Mouse (Mus musculus) T-cell, adult 2 months (primary cell): Measurements from ENCODE around the gene Atp8a2.
"Not testable (repeated sequence)": the region's sequence is repeated elsewhere in the genome, so short reads cannot be mapped to it uniquely, and the experiment has no call there.

Experiments
- DNase-seq: peaks from one replicate; pipeline ENCODE4 v3.0.0; 2022; ENCODE audit warnings: low spot score

Atp8a2 gene

DNA sequence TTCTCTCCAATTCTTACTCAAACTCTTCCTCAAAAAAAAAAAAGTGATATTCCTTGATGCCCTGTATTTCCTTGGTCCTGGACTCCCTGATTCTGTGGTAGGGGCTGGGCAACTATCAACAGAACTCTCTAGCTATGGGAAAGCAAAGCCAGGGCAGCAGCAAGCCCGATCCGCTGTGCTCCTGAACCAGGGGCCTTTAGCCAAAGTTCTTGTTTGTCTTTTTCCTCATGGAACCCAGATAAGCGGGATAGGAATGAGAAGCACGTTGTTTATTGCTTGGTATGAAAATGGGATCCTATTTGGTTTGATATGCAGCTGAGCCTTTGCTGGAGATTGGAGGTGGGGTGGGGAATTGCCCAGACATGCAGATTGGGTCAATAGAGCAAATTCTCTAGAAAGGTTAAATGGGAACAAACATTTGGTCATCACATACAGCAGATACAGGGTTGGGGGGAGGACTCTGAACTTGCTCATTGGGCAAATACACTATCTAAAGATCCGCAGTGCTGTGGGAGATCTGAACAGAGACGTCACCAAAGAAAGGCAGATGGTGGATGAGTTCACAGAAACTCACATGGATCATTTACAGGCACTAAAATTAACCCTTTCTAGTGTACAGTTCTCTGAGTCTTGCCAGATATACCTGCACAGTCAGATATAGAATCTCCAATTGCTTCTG, 353.6 kb downstream of the Atp8a2 start:
- no peak for DNase-seq

DNA sequence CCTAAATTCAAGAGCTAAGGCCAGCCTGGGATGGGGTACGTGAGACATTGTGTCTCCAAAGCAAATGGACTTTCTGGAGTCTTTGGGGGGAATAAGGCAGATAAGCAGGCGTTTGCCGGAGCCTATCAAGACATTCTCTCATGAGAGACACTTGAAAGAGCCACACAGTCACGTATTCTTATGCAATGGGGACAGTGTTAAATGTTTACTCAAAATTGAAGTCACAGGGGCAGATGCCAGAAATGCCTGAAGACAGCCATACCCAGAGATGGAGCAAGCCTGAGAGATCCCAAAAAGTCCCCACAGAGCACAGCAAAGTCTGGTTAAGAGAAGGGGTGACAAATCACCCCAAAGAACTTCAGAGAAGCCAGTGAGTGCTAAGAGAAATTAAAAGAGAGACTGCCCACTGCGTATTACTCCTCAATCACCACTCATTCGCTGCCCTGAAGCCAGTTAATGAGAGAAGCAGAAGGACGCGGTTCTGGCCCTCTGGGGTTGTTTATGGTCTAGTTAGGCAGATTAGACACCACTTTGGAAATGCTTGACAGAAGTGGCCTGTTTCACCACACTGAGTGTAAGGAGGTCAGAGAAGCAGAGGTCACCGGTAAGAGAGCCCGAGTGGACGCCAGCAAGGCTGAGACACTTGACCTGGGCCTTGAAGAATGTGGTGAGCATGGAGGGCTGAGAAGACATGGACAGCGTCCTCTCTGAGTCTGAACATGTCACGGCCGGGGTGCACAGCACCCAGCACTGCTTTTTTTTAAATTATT, 356.8 kb downstream of the Atp8a2 start:
- no peak for DNase-seq

DNA sequence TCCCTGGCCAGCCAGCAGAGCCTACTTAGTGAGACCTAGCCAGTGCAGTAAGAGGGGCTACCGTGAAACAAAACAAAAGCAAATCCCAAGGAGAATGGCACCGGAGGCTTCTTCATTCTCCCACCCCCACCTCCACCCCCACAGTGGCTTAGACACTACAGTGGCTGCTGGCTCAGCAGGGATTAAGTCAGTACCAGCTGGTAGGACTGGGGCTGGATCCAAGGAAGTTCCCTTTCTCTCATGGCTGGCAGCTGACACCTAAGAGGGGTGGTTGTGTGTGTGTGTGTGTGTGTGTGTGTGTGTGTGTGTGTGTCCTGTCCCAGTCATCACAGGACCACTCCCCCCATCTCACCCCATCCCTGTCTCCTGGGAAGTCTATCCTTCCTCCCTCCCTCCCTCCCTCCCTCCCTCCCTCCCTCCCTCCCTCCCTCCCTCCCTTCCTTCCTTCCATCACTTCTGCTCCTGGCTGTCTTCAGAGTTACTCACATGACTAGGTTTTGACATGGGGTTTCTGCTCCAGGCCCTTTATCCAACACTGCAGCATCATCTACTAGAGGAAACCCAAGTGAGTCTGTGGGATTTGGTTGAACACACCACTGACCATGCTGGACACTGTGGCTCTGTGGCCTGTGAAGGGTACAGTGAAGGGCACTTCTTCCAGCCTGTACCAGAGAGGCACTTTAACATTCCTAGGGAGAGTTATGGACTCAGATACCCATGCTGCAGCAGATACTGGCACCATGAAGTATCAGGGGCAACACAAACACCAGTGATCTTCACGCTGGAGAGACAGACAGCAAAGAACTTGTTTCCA, 358.3 kb downstream of the Atp8a2 start:
- not testable (repeated sequence) for DNase-seq

GRCm38 (mm10) chr14:59837691-59838241, 359.2 kb downstream of the Atp8a2 start:
- DNase-seq = not testable (repeated sequence)

DNA sequence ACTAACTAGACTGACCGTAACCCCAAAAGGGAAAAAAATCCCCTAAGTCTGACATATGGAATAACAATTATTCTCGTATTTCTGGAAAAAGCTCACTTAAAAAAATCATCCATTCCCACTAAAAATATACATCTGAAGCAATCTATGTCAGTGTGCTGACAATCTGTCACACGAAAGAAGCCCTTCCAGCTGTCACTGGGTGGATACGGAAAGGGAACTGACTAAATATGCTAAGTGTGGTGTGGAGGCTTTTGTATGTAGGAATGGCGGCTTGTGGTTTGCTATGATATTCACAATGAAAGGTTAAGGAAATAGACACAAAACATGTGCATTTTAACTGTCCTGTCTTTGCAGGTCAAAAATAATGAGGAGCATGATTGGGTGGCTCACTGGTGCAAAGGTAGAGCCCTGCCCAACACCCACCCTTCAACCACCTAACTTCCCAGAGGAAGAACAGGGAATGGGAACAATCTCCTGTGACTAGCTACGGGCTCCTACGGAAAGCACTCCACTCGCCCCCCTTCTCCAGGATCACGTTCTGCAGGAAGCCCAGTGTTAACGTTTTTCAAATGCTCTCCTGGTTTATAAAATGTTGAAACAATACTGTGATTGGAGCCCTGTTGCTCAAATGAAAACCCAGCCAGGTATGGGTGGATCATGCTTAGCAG, 360.0 kb downstream of the Atp8a2 start:
- no peak for DNase-seq

GRCm38 (mm10) chr14:59829580-59829979, 367.4 kb downstream of the Atp8a2 start:
- no peak for DNase-seq

- DNase-seq = no peak
Measured at GRCm38 (mm10) chr14:59827409-59827808, 369.6 kb downstream of the Atp8a2 start.

DNA sequence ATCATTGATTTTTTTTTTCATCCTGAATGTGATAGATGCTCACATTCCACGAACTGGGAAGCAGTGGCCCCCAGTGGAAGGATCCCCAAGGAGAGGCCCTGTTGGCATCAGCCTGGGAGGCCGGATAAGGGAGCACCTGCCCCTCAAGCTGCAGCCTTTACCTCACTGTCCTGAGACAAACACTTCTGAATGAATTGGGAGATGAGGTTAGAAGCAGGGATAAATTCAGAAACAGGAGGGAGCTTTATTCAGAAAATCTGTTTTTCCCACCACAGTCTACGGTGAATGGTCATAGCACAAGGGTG, 376.9 kb downstream of the Atp8a2 start:
- DNase-seq = no peak

DNA sequence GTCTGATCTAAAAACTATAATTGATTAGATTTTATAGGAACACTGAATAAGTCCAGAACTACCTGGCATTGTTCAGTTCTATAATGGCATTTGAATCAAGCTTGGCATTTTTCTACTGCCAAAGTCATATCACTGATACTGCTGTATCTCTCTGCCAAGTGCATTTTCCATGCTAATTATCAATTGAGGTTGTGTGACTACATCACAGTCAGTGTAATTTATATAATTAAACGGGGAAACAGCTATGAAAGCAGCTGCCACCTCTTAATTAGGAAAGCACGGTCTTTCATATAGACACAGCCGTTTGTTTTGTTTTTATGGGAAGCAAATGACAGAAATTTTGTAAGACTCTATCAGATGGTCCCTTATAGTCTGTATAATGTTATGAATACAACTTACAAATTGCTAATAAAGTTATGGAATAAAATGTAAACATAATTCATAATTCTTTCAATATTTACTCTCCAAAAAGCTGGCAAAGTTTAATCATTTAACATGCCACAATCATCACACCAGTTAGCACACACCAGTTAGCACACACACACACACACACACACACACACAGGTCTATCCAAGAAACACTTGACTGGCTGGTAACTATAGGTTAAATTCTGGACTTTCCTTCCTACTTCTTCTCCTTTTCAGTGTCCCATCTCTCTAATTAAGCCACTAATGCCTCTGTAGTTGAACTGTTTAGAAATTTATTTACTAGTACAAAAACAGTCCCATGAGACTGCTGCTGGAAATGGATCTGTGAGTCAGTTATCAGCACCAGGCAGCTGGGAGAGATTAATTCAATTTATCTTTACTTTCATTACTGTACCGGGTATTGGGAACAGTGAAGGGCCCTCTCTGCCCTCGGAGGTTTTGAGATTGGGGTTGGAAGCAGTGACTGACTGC, 377.5 kb downstream of the Atp8a2 start:
- no peak for DNase-seq

DNA sequence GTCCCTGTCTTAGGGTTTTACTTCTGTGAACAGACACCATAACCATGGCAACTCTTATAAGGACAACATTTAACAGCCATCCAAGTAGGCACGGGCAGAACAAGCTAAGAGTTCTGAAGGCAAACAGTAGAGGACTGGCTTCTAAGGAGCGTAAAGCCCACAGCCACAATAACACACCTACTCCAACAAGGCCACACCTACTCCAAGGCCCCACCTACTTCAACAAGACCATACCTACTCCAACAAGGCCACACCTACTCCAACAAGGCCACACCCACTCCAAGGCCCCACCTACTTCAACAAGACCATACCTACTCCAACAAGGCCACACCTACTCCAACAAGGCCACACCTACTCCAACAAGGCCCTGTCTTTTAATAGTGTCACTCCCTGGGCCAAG, 386.7 kb downstream of the Atp8a2 start:
- not testable (repeated sequence) for DNase-seq

GRCm38 (mm10) chr14:59809790-59810189, 387.2 kb downstream of the Atp8a2 start:
- no peak for DNase-seq

DNA sequence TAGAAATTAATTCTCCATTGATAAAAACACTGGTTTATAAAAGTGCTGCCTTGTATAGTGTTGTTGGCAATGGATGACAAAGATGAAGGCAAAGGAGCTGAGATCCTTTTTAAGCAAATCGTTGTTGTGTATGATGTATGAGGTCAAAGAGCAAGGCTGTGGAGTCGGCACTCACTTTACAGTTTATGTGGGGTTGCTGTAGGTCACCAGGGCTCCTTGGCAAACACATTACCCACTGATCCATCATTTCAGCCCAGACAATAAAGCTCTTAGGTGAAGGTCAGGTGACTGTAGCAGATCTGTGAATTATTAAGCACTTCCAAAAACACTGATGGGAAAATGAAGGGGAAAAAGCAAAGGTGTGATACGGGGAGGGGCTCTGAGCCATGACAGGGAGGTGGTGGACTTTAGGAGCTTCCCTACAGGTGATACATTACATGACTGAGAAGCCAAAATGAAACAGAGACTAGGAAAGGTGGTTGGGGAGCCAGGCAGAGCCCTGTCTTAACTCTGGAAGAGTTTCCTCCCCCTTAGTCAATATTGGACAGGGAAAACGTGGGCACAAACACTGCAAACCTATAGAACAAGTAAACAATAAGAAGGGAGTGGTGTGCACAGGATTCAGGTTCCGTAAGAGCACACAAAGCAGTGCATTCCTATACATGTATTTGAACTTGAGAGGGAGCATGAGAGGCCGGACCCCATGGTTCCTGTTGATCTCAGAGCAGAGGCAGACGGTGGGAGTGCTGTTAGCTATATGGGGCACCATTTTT, 389.3 kb downstream of the Atp8a2 start:
- DNase-seq = no peak

DNA sequence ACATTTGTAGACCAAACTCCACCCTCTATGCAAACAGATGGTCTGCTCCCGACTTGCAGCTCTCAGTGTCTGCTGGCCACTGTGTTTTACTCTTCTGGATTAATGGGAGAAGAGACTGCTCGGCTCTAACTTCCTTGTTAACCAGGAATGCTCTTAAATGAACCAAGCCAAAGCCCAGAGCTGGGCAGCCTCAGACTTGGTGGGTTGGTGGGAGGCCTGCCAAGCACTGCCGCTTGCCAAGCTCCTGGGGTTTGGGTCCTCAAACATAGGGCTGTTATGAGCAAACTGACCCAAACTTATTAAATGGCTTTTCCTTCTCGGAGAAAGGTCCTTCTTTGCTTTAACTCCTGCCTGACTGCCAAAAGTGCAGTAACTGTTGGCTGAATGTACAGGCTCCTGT, 390.1 kb downstream of the Atp8a2 start:
- no peak for DNase-seq

- DNase-seq = no peak
Measured at GRCm38 (mm10) chr14:59806159-59806558, 390.8 kb downstream of the Atp8a2 start.

DNA sequence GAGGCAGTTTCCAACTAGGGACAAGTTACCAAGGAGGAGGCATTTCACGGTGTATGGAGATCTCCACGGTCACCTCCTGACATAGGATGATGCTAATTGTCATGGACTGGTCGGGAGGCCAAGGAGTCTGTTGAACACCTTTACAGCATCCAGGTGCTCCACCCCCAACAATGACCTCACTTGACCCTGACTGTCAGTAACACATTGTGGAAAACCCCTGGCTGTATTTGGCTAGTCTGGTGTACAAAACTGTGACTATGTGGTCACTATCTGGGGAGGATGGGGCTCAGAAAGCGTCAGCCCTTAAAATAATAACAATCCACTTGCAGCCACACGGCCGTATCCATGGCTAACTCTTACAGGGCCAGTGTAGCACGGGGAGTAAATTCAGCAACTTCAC, 391.3 kb downstream of the Atp8a2 start:
- no peak for DNase-seq

GRCm38 (mm10) chr14:59801961-59802599, 394.9 kb downstream of the Atp8a2 start:
- DNase-seq = no peak

GRCm38 (mm10) chr14:59799511-59799910, 397.5 kb downstream of the Atp8a2 start:
- DNase-seq = no peak

DNA sequence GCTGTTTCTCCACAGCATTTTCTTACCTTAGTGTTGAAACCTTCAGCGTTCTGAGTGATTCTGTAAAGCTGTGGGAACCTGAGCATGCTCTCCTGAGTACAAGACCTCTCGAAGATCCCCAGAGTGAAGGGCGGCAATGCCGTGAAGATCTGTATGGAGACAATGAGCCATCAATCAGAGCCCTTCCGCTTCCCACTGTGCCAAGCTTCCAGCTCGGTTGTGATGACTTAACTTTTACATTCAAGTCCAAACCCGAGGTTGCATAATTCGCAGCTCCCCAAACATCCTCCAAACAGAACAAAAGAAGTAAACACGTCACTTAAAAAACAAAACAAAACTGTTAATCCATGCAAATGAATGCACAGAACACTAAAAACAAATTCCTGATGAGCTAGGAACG, 403.1 kb downstream of the Atp8a2 start:
- DNase-seq = no peak
